Mouse (Mus musculus) spleen, adult 18-20 months (tissue): ENCODE results near the gene Gm20696.
A peak's percentile ranks its signal among the peaks of the same experiment; 100 is the strongest.

Experiments
- DNase-seq, 2 experiments: peaks; one replicate each; pipeline ENCODE4 v3.0.0; 2022; ENCODE audit warnings: mixed read lengths in 2 of 2

The Gm20696 gene

GRCm38 (mm10) chr6:99478873-99479650, 187.5 kb downstream of the Gm20696 start:
- no peak for DNase-seq

- DNase-seq = no peak
Observed at GRCm38 (mm10) chr6:99475040-99475439, 191.6 kb downstream of the Gm20696 start.

- DNase-seq = no peak
Observed at GRCm38 (mm10) chr6:99470906-99471305, 195.7 kb downstream of the Gm20696 start.

GRCm38 (mm10) chr6:99469134-99469834, 197.3 kb downstream of the Gm20696 start:
- DNase-seq = no peak

GRCm38 (mm10) chr6:99467831-99468230, 198.8 kb downstream of the Gm20696 start:
- no peak for DNase-seq

- DNase-seq = no peak
Observed at GRCm38 (mm10) chr6:99467109-99467508, 199.5 kb downstream of the Gm20696 start.

- DNase-seq = no peak
Observed at GRCm38 (mm10) chr6:99466354-99466753, 200.2 kb downstream of the Gm20696 start.

GRCm38 (mm10) chr6:99464449-99464848, 202.1 kb downstream of the Gm20696 start:
- no peak for DNase-seq

- no peak for DNase-seq
Observed at GRCm38 (mm10) chr6:99463906-99464305, 202.7 kb downstream of the Gm20696 start.

- DNase-seq = no peak
Observed at GRCm38 (mm10) chr6:99458775-99459174, 207.8 kb downstream of the Gm20696 start.

GRCm38 (mm10) chr6:99453763-99454520, 212.7 kb downstream of the Gm20696 start:
- no peak for DNase-seq

- DNase-seq = peak; percentile 22 to 37
Observed at GRCm38 (mm10) chr6:99452638-99453185, 213.9 kb downstream of the Gm20696 start.

GRCm38 (mm10) chr6:99451479-99451878, 215.1 kb downstream of the Gm20696 start:
- DNase-seq = no peak

- DNase-seq = no peak
Observed at GRCm38 (mm10) chr6:99447447-99447846, 219.2 kb downstream of the Gm20696 start.

- no peak for DNase-seq
Observed at GRCm38 (mm10) chr6:99446801-99447415, 219.7 kb downstream of the Gm20696 start.

GRCm38 (mm10) chr6:99443460-99443859, 223.1 kb downstream of the Gm20696 start:
- no peak for DNase-seq

- DNase-seq = no peak
Observed at GRCm38 (mm10) chr6:99441100-99441499, 225.5 kb downstream of the Gm20696 start.

- DNase-seq = no peak
Observed at GRCm38 (mm10) chr6:99440606-99441005, 226.0 kb downstream of the Gm20696 start.

GRCm38 (mm10) chr6:99439878-99440361, 226.7 kb downstream of the Gm20696 start:
- no peak for DNase-seq

GRCm38 (mm10) chr6:99439214-99439877, 227.3 kb downstream of the Gm20696 start:
- DNase-seq = no peak

GRCm38 (mm10) chr6:99436371-99436770, 230.2 kb downstream of the Gm20696 start:
- no peak for DNase-seq

GRCm38 (mm10) chr6:99435140-99435539, 231.5 kb downstream of the Gm20696 start:
- DNase-seq = peak in 1 of 2 experiments; percentile 34
